Mouse (Mus musculus): ENCODE measurements at regions not wholly inside any gene's neighbourhood (a gene's known extent, or its start where the extent isn't known, plus 50 kb on each side); places are given as distances from the start of the nearest gene placed in this dataset.

- no peak for DNase-seq
Measured at GRCm38 (mm10) chr15:34775714-34776113, 418.0 kb upstream of the 9430069I07Rik start.

- no peak for DNase-seq
Measured at GRCm38 (mm10) chr15:34751746-34752145, 394.1 kb upstream of the 9430069I07Rik start.

- no peak for DNase-seq
Measured at GRCm38 (mm10) chr15:34751021-34751420, 393.3 kb upstream of the 9430069I07Rik start.

- no peak for DNase-seq
Measured at GRCm38 (mm10) chr15:34747111-34747510, 389.4 kb upstream of the 9430069I07Rik start.

- peak; percentile 30 for DNase-seq
Measured at GRCm38 (mm10) chr15:34743130-34743782, 385.6 kb upstream of the 9430069I07Rik start.

GRCm38 (mm10) chr15:34741488-34741887 lies 383.8 kb upstream of the 9430069I07Rik start:
- no peak for DNase-seq
